Comparison of ENCODE assay signal across 21 mouse cellular contexts in genomic region chr6:6689241-6689640, GRCm38 (mm10).
"Had no signal": no experiment of that assay in that cellular context is flagged by ENCODE, and none has a peak within 500 bp of the region (broad histone marks: within the 10 kb centered on the region; RNA-seq: fewer than 3 reads in every experiment).

No protein-coding gene starts in this region.

- H3K9me3 ChIP-seq: liver, embryonic 15.5 days; lung, embryonic 15.5 days; megakaryocyte, embryonic 14.5 days; midbrain, embryonic 12.5 days; neural tube, embryonic 12.5 days; neural tube, embryonic 15.5 days had no signal

- H3K9ac ChIP-seq: liver, embryonic 15.5 days; liver, postnatal 0 days; lung, embryonic 15.5 days; midbrain, embryonic 12.5 days; neural tube, embryonic 12.5 days; neural tube, embryonic 15.5 days had no signal

- ATAC-seq: liver, postnatal 0 days; lung, postnatal 0 days; midbrain, embryonic 16.5 days had no signal

- H3K27me3 ChIP-seq: liver, embryonic 15.5 days; lung, embryonic 15.5 days; megakaryocyte, embryonic 14.5 days; midbrain, embryonic 12.5 days; neural tube, embryonic 12.5 days; neural tube, embryonic 15.5 days had no signal

- H3K4me3 ChIP-seq: liver, embryonic 15.5 days; lung, embryonic 15.5 days; megakaryocyte, embryonic 14.5 days; midbrain, embryonic 12.5 days; myocyte; neural tube, embryonic 12.5 days; neural tube, embryonic 15.5 days had no signal

- DNase-seq: liver, postnatal 0 days; lung, adult 2 months; lung, postnatal 14 days; lung, postnatal 36 days; retina, postnatal 1 day; right cerebral cortex, adult 18-20 months; right cerebral cortex, postnatal 25 days; spleen, adult 18-20 months; thymus, adult 18-20 months; thymus, postnatal 14 days; thymus, postnatal 36 days had no signal

- H3K36me3 ChIP-seq: liver, embryonic 15.5 days; lung, embryonic 15.5 days; midbrain, embryonic 12.5 days; neural tube, embryonic 12.5 days; neural tube, embryonic 15.5 days had no signal

- H3K4me1 ChIP-seq: liver, embryonic 15.5 days; lung, embryonic 15.5 days; megakaryocyte, embryonic 14.5 days; neural tube, embryonic 12.5 days; neural tube, embryonic 15.5 days had no signal

- H3K4me2 ChIP-seq: liver, embryonic 15.5 days; lung, embryonic 15.5 days; midbrain, embryonic 12.5 days; neural tube, embryonic 12.5 days; neural tube, embryonic 15.5 days had no signal

- H3K27ac ChIP-seq: liver, embryonic 15.5 days; lung, embryonic 15.5 days; macrophage; midbrain, embryonic 12.5 days; neural tube, embryonic 12.5 days; neural tube, embryonic 15.5 days had no signal
